Mouse (Mus musculus) kidney, postnatal 0 days (tissue): ENCODE results near the gene Lpin3. TPM values are rescaled to one million over a fixed set of nuclear protein-coding genes. Genes with fewer than 3 reads are reported as not detected.

Experiments used
- ATAC-seq: fragments of 200-750 bp; cut with Nextera tagmentation; replicated peaks from 2 replicates; pipeline ENCODE4 v1.8.0; 2017; ENCODE audit warnings: low read depth, moderate number of reproducible peaks, moderate TSS enrichment, moderate library complexity; ENCODE audit not compliant: low FRiP score
- DNase-seq: peaks from one replicate; pipeline ENCODE4 v3.0.0-alpha.2; 2016; ENCODE audit warnings: low spot score
- H3K27ac ChIP-seq: fragments of 300-500 bp; sonication (generic); 2 replicates; pipeline ENCODE4 v1.5.1; 2014; ENCODE audit warnings: mild to moderate bottlenecking
- H3K27me3 ChIP-seq: fragments of 300-500 bp; sonication (generic); 2 replicates; pipeline ENCODE4 v1.6.1; 2014; ENCODE audit warnings: low read length, mixed read lengths; ENCODE audit not compliant: insufficient read depth
- H3K36me3 ChIP-seq: fragments of 300-500 bp; sonication (generic); 2 replicates; pipeline ENCODE4 v1.6.1; 2014; ENCODE audit warnings: low read length, mixed read lengths; ENCODE audit not compliant: insufficient read depth
- H3K4me1 ChIP-seq: fragments of 300-500 bp; sonication (generic); replicated peaks from 2 replicates; pipeline ENCODE4 v1.6.1; 2014; ENCODE audit warnings: antibody characterized with exemption, low read length, mixed read lengths; ENCODE audit not compliant: insufficient read depth
- H3K4me2 ChIP-seq: fragments of 300-500 bp; sonication (generic); 2 replicates; pipeline ENCODE4 v1.6.1; 2014; ENCODE audit warnings: mild to moderate bottlenecking, low read length, moderate library complexity, mixed read lengths
- H3K4me3 ChIP-seq: fragments of 300-500 bp; sonication (generic); replicated peaks from 2 replicates; pipeline ENCODE4 v1.5.1; 2014; ENCODE audit warnings: low read depth, low read length
- H3K9ac ChIP-seq: fragments of 300-500 bp; sonication (generic); 2 replicates; pipeline ENCODE4 v1.6.1; 2014; ENCODE audit warnings: low read depth, low read length
- H3K9me3 ChIP-seq: fragments of 300-500 bp; sonication (generic); replicated peaks from 2 replicates; pipeline ENCODE4 v1.6.1; 2016; ENCODE audit warnings: low read length, inconsistent platforms, mixed read lengths
- CTCF ChIP-seq: IDR thresholded peaks from 2 replicates; pipeline ENCODE4 v1.5.1; 2016; ENCODE audit warnings: antibody characterized with exemption, low read depth, mild to moderate bottlenecking, moderate library complexity
- WGBS: fragments of 180-500 bp; shearing (Covaris S2); extraction: QIAGEN DNeasy Blood & Tissue Kit; methylation state at CpG from one replicate; pipeline ENCODE4 v1.1.7; 2014; 5-methylcytosine and 5-hydroxymethylcytosine counted together
- polyA plus RNA-seq: library from polyadenylated mRNA; unstranded; fragments of >200 nt; fragmentation: Nextera tagmentation; extraction: Ambion mirVana; gene quantifications from 2 replicates; pipeline ENCODE4 v1.2.1, GENCODE M21; 2015

Gene Lpin3
- polyA plus RNA-seq, 1 experiment from 2014 or later, result 4.1 TPM

- H3K27ac ChIP-seq, result no peak overlapping the region
- H3K36me3 ChIP-seq, result no peaks in the 10 kb centered on the region
- H3K4me3 ChIP-seq, result no peak overlapping the region
- H3K9ac ChIP-seq, result no peak overlapping the region
- DNase-seq, result no peak
- no peaks in the 10 kb centered on the region for H3K4me1 ChIP-seq
- 70% methylated on average over 4 of the region's 4 CpGs for WGBS
- ATAC-seq, result no peak
- no peaks in the 10 kb centered on the region for H3K27me3 ChIP-seq
- H3K4me2 ChIP-seq, result no peak overlapping the region
- no peak for TF ChIP-seq CTCF
- no peaks in the 10 kb centered on the region for H3K9me3 ChIP-seq
These were observed 54.0 kb downstream of the Lpin3 start for GRCm38 (mm10) chr2:160934451-160934850.

- no peak overlapping the region for H3K4me2 ChIP-seq
- ATAC-seq (no peak), DNase-seq (peak; percentile 56)
- TF ChIP-seq CTCF, result peak; percentile 20; the same call in 1 of the 2 replicates
- peaks cover 8% of the 10 kb centered on the region; the same call in 1 of the 2 replicates for H3K4me1 ChIP-seq
- no peak overlapping the region for H3K27ac ChIP-seq
- H3K36me3 ChIP-seq, result 0 out of 2 replicates have a peak, but pooled peaks cover 3% of the 10 kb centered on the region
- no peaks in the 10 kb centered on the region for H3K9me3 ChIP-seq
- H3K9ac ChIP-seq, result no peak overlapping the region
- H3K4me3 ChIP-seq, result no peak overlapping the region
- no peaks in the 10 kb centered on the region for H3K27me3 ChIP-seq
- WGBS, result 55% methylated on average over 17 of the region's 17 CpGs
These were observed 60.6 kb downstream of the Lpin3 start for GRCm38 (mm10) chr2:160940930-160941709.

- TF ChIP-seq CTCF, result peak; percentile 62
- peaks cover 8% of the 10 kb centered on the region; the same call in 1 of the 2 replicates for H3K4me1 ChIP-seq
- peak; percentile 33 for DNase-seq
- WGBS, result 62% methylated on average over 3 of the region's 3 CpGs
- no peak overlapping the region for H3K9ac ChIP-seq
- H3K36me3 ChIP-seq, result 0 out of 2 replicates have a peak, but pooled peaks cover 3% of the 10 kb centered on the region
- H3K27me3 ChIP-seq, result no peaks in the 10 kb centered on the region
- ATAC-seq, result no peak
- H3K27ac ChIP-seq, result no peak overlapping the region
- no peak overlapping the region for H3K4me3 ChIP-seq
- H3K9me3 ChIP-seq, result no peaks in the 10 kb centered on the region
- H3K4me2 ChIP-seq, result no peak overlapping the region
These were observed 62.0 kb downstream of the Lpin3 start for GRCm38 (mm10) chr2:160942443-160942842.

- H3K4me1 ChIP-seq, result no peaks in the 10 kb centered on the region
- ATAC-seq, result no peak
- H3K4me2 ChIP-seq, result no peak overlapping the region
- H3K9me3 ChIP-seq, result no peaks in the 10 kb centered on the region
- H3K36me3 ChIP-seq, result peaks cover 80% of the 10 kb centered on the region
- H3K27me3 ChIP-seq, result no peaks in the 10 kb centered on the region
- 48% methylated on average over 4 of the region's 4 CpGs for WGBS
- no peak overlapping the region for H3K9ac ChIP-seq
- H3K27ac ChIP-seq, result no peak overlapping the region
- TF ChIP-seq CTCF, result no peak
- no peak for DNase-seq
- no peak overlapping the region for H3K4me3 ChIP-seq
These were observed 71.1 kb downstream of the Lpin3 start for GRCm38 (mm10) chr2:160951595-160951994.

GRCm38 (mm10) chr2:160953131-160953873 lies 72.8 kb downstream of the Lpin3 start:
- WGBS, result 76% methylated on average over 7 of the region's 7 CpGs
- no peak for ATAC-seq
- no peak overlapping the region for H3K4me2 ChIP-seq
- no peak overlapping the region for H3K27ac ChIP-seq
- no peaks in the 10 kb centered on the region for H3K27me3 ChIP-seq
- no peak for DNase-seq
- H3K9me3 ChIP-seq, result no peaks in the 10 kb centered on the region
- no peak overlapping the region for H3K4me3 ChIP-seq
- H3K9ac ChIP-seq, result no peak overlapping the region
- no peak for TF ChIP-seq CTCF
- no peaks in the 10 kb centered on the region for H3K4me1 ChIP-seq
- H3K36me3 ChIP-seq, result peaks cover 78% of the 10 kb centered on the region

- 93% methylated on average over 3 of the region's 3 CpGs for WGBS
- DNase-seq (no peak), ATAC-seq (no peak)
- no peaks in the 10 kb centered on the region for H3K27me3 ChIP-seq
- no peak overlapping the region for H3K9ac ChIP-seq
- H3K9me3 ChIP-seq, result no peaks in the 10 kb centered on the region
- H3K36me3 ChIP-seq, result peaks cover 68% of the 10 kb centered on the region
- no peak overlapping the region for H3K27ac ChIP-seq
- no peak overlapping the region for H3K4me3 ChIP-seq
- TF ChIP-seq CTCF, result no peak
- H3K4me1 ChIP-seq, result no peaks in the 10 kb centered on the region
- no peak overlapping the region for H3K4me2 ChIP-seq
These were observed 74.1 kb downstream of the Lpin3 start for GRCm38 (mm10) chr2:160954541-160954940.
